Mouse (Mus musculus) thymus, postnatal 25 days (tissue): Measurements from ENCODE around the gene Slco3a1.
"Not testable (repeated sequence)": the region's sequence is repeated elsewhere in the genome, so short reads cannot be mapped to it uniquely, and the experiment has no call there.

Experiments used
- DNase-seq: peaks from one replicate; pipeline ENCODE4 v3.0.0; 2022

Slco3a1 gene

DNA sequence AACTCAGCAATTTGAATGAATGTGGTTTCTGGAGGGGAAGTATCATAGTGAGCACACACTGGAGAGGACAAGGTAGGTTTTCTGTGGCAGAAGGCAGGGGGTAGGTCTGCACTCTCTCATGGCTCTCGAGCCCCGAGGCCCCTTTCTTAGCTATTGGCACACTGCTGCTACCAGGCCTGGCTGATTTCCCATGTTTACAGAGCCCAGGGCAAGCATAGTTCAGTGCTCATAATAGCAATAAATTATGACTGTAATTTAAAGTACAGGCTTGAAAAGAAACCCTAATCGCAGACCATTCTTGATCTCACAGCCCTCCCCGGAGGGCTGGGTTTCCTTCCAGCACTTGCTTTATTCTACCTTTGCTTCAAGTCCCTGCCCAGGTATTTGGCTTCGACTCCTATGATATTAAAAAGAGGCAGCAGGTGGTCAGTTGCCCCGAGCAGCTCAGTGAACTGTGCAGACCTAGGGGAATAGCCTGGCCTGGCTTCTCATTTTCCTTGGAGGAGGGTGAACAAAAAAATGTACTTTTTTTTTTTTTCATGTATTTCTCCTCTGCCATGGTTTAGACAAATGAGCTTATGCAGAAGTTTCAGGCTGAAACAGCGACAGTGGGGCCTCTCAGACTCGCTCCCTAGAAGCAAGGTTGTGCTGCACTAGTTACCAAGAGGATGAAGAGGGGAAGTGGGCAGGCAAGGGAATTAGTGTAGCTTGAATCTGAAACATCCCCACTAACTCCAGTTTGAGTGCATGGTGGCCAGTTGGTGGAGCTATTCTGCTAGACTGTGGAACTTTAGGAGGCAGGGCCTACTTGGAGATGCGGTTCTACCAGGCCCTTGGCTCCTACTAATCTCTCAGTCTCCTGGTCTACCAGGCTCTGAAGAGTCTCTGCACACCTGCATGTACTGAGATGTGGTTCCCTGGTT, 130.4 kb downstream of the Slco3a1 start:
- peak; percentile 37 for DNase-seq

GRCm38 (mm10) chr7:74423316-74423715, 131.3 kb downstream of the Slco3a1 start:
- no peak for DNase-seq

DNA sequence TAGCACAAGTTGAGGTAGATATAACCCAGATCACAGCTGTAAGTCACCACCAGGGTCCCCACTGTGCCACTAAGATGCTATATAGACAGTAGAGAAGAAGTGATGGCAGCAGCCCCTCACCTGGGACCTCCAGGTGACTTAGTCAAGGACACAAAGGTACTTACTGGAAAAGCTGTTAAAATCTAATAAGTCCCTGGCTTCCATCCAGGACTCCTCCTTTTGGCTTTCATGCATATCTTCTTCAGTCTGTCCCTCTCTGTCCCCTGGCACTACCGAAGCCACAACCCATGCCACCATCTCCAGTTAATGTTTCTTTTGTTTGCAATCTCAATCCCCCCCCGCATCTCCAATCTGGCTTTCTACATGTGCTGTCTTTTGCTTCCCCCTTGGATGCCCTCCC, 131.8 kb downstream of the Slco3a1 start:
- DNase-seq = no peak

DNA sequence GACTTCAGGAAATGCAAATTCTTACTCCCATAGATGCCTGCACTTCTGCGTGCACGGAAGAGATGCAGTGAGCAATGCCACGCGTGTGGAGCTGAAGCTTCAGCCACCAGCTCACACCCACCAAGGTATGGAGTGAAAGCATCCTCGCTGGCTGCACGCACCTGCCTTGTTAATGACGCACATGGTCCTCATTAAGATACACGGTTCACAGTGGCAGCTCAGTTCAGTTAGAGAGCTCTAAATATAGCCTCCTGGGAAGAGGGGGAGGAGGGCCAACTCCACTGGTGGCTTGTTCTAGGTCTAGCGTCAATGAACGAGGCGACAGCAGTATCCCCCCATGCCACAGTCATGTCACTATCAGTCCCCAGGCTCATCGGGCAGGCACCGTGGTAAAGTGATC, 132.6 kb downstream of the Slco3a1 start:
- DNase-seq = no peak

DNA sequence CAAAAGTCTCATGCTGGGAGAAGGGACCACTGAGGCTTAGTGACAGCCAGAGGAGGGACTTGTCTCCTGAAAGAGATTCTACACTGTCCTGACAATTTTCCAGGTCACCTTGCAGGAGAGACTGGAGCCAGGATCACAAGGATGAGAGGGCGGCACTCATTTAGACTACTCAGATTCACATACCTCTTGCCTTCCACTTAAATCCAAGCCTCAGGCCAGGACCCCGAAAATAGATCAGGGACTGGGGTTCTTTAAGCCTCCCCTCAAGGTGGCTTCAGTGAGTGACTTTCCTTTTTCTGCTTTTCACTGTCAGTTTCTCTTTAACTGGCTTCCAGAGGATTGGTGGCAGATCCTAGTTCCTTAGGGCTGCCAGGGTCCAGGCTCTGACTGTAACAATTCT, 133.0 kb downstream of the Slco3a1 start:
- no peak for DNase-seq

GRCm38 (mm10) chr7:74419706-74420105, 134.9 kb downstream of the Slco3a1 start:
- no peak for DNase-seq

DNA sequence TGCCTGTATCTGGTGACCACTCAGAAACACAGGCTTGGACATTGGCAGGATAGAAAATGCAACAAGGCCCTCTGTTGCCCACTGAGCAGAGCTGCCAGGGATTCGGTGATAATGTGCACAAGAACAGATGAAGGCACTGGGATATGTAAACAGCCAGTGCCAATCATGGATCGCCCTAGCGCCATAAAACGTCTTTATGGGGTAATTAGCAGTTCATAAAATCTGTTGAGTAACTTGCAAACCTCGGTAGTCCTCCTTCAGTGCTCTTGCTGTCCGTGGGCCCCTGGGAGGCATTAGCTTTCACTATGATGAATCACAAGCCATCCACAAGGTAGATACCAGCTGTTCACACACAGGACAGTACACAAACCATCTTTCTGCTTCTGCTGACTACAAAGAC, 137.6 kb downstream of the Slco3a1 start:
- DNase-seq = no peak

DNA sequence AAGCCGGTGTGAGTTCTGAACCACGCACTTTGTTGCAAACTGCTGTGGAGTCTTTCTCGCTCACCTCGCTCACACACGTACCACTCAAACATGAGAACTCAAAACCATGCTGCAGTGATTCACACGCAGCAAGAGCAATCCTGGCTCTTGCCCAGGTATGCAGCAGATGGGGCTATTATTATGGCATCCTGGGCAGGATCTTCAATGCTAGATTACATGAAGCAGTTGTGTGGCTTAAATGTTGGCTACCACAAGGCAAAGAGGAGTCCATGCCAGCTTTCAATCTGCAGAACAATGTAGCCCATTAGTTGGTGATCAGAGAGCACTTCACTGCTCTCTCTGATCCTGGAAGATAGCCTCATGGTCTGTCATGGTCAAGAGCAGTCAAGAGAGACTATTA, 139.3 kb downstream of the Slco3a1 start:
- no peak for DNase-seq

GRCm38 (mm10) chr7:74413738-74414716, 140.6 kb downstream of the Slco3a1 start:
- no peak for DNase-seq

DNA sequence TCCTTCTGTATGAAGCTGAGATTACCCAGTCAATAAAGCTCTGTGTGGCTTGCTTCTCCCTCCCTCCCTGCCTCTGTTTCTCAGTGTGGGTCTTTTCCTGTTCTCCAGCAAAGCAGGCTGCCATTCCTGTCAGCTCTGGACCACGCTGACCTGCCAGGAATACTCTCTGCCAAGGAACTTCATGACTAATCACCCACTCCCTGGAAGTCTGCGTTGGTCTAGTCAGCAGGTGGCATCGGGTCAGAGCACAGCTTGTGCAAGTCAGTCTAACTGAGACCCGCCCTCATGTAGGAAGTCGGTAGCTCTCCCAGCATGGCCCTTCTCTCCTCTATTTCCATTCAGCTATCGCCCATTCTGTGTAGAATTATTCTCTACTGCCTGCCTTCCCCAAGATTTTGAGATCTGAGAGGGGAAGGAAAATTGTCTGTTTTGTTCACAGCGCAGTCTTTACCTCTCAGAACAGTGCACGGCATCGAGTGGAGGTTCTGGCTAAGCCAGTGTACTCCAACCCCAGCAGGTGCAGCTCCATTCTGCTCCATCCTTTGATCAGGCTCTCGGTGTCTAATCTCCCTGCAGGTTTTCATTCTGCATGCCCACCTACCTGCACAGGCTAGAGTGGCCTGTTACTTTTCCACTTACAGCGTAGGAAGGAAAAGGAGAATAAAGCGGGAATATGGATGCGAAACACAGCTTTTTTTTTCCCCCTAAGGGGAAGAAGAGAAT, 145.8 kb downstream of the Slco3a1 start:
- no peak for DNase-seq

- DNase-seq = not testable (repeated sequence)
Measured at GRCm38 (mm10) chr7:74407851-74408250, 146.7 kb downstream of the Slco3a1 start.

DNA sequence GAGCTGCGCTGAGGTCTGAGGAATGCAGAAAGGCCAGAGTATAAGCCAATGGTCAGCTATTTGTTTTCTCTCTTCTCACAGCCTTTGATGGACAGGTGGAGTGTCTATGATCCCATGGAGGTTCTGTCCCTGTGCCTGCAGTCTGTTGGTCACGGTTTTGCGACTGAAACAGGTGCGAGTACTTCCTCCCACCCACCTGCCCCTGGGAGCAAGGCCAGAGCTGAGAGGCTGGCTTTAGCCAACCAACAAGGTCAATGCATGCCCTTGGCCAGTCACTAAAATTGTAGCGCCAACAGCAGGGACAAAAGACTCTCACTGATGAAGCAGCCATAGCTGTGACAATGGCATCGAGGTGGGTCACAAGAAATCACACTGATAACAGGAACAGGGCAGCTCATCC, 154.9 kb downstream of the Slco3a1 start:
- no peak for DNase-seq

DNA sequence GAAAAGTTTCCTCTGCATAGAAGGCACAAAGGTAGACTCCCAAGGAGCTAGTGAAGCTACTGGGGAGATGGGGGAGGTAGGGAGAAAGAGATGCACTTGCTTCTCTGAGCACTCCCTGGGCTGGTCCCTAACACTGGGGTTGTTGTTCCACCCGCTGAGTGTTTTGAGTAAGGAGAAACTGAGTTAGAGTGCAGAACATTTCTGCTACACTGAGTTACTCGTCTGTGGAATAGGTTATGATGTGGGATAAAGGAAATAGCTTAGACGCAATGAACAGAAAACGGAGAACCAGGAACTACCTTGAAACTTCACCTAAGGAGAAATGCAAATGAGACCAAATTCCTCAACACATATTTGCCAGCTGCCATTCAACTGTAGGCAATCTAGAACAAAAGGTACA, 155.4 kb downstream of the Slco3a1 start:
- DNase-seq = no peak

GRCm38 (mm10) chr7:74398326-74398725, 156.3 kb downstream of the Slco3a1 start:
- no peak for DNase-seq

DNA sequence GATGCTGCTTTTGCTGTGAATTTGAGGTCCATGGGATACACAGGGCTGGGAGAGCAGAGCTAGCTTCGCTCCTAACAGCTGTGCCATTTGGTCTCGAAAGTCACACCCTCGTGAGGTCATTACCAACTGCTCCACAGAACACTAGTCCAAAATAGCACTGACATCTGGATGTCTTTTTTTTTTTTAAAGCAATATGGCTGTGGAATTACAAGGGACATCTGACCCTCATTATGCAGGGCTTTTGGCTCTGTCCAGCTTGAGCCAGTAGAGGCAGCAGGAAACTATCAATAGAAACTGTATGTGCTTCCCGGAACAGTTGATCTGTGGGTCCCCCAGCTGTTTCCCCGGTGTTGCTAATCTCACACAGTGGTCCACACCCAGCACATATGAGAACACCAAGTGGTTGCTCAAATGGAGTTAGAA, 163.1 kb downstream of the Slco3a1 start:
- no peak for DNase-seq

GRCm38 (mm10) chr7:74389570-74389969, 165.0 kb downstream of the Slco3a1 start:
- no peak for DNase-seq

DNA sequence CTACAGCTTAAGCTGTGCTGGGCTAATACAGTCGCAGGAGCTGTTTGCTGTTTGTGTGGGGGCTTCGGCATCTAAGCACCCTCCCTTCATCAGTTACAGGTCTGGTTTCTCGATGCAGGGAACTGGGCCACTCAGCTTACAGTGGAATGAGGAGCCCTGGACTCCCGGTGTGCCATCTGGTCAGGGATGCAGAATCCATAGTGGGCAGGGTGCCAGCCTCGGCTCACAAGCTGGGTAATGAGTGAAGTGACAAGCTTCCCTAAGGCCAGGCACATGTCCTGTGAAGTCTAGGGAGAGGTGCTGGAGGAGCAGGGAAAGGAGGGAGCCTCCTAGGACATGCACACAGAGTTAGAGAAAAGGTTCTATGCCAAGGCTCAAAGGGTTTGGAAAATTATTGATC, 168.3 kb downstream of the Slco3a1 start:
- no peak for DNase-seq

- DNase-seq = no peak
Measured at GRCm38 (mm10) chr7:74383040-74383666, 171.4 kb downstream of the Slco3a1 start.

DNA sequence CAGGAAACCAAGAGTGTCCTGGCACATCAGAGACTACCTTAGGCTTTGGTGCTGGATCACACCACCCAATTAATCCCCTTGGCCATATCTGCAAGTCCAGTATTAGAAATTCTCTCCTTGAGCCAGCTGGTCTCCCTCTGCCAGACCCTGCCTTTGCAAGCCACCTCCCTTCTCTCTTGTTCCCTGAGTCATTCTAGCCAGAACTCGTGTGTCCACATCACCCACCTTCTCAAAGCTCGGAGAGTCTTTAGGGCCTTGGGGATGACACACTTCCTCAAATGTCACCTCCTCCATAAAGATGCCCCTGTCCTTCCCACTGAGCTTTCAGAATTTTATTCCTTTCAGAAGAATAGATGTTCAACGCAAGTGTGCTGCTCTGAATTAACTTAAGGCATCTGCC, 172.3 kb downstream of the Slco3a1 start:
- no peak for DNase-seq

DNA sequence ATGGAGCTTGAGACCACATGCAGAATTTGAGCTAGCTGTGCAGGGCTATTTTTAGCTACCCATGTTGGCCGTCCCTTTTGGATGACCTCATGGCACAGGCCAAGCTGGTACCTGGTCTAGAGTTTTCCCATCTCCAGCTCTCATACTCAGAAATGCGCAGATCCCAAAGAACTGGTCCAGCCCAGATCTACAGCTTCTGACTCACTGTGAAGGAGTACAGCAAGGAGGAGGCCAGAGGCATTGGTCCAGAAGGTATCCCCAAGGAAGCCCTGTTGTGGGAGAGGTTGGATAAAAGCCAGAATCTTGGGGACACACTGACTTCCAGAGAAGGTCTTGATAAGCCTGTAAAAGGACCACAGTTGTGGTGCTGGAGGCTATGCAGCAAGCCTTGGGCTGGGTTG, 172.7 kb downstream of the Slco3a1 start:
- DNase-seq = no peak

DNA sequence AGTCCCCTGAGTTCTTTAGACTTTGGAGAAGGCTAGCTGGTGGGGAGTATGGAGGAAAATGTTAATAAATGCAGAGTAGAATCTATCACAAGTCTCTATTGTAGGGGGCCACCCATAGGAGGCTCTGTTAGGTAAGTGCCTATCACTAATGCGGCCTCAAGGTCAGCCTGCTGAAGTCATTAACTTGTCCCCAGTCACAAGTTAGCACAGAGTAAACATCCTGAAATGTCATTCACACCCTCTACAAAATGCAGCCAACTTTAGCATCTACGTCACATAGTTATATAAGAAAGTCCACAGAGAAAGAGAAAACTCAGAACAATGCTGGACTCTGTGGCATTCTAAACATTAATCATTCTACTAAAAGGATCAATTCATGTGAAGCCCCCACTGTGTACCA, 173.5 kb downstream of the Slco3a1 start:
- no peak for DNase-seq

- DNase-seq = no peak
Measured at GRCm38 (mm10) chr7:74377909-74378308, 176.7 kb downstream of the Slco3a1 start.
